Mouse (Mus musculus) limb, embryonic 15.5 days (tissue): ENCODE measurements at regions not wholly inside any gene's neighbourhood (a gene's known extent, or its start where the extent isn't known, plus 50 kb on each side); places are given as distances from the start of the nearest gene placed in this dataset.

Experiments
- ATAC-seq: fragments of 200-750 bp; cut with Nextera tagmentation; 2 replicates; pipeline ENCODE4 v1.8.0; 2017; ENCODE audit warnings: low read depth, moderate TSS enrichment; ENCODE audit not compliant: insufficient number of reproducible peaks, low FRiP score, low TSS enrichment
- H3K27ac ChIP-seq: fragments of 300-500 bp; sonication (generic); 2 replicates; pipeline ENCODE4 v1.5.1; 2015; ENCODE audit warnings: moderate library complexity, mild to moderate bottlenecking, inconsistent platforms
- H3K27me3 ChIP-seq: fragments of 300-500 bp; sonication (generic); 2 replicates; pipeline ENCODE4 v1.6.1; 2015; ENCODE audit warnings: inconsistent platforms
- H3K36me3 ChIP-seq: fragments of 300-500 bp; sonication (generic); 2 replicates; pipeline ENCODE4 v1.6.1; 2015; ENCODE audit warnings: inconsistent platforms
- H3K4me1 ChIP-seq: fragments of 300-500 bp; sonication (generic); 2 replicates; pipeline ENCODE4 v1.6.1; 2015; ENCODE audit warnings: inconsistent platforms
- H3K4me2 ChIP-seq: fragments of 300-500 bp; sonication (generic); 2 replicates; pipeline ENCODE4 v1.6.1; 2015; ENCODE audit warnings: mild to moderate bottlenecking, inconsistent platforms
- H3K4me3 ChIP-seq: fragments of 300-500 bp; sonication (generic); 2 replicates; pipeline ENCODE4 v1.5.1; 2015; ENCODE audit warnings: mild to moderate bottlenecking, inconsistent platforms
- H3K9ac ChIP-seq: fragments of 300-500 bp; sonication (generic); 2 replicates; pipeline ENCODE4 v1.6.1; 2015; ENCODE audit warnings: inconsistent platforms
- H3K9me3 ChIP-seq: fragments of 300-500 bp; sonication (generic); 2 replicates; pipeline ENCODE4 v1.6.1; 2016; ENCODE audit warnings: inconsistent platforms
- WGBS: fragments of 180-500 bp; shearing (Covaris S2); methylation state at CpG from one replicate; pipeline ENCODE4 v1.1.7; 2015; 5-methylcytosine and 5-hydroxymethylcytosine counted together

- H3K4me3 ChIP-seq, result no peak overlapping the region
- no peak for ATAC-seq
- H3K9ac ChIP-seq, result no peak overlapping the region
- H3K9me3 ChIP-seq, result no peaks in the 10 kb centered on the region
- no peak overlapping the region for H3K4me2 ChIP-seq
- no peaks in the 10 kb centered on the region for H3K36me3 ChIP-seq
- H3K27me3 ChIP-seq, result no peaks in the 10 kb centered on the region
- 0 out of 2 replicates have a peak, but pooled peaks cover 5% of the 10 kb centered on the region for H3K4me1 ChIP-seq
- H3K27ac ChIP-seq, result no peak overlapping the region
- WGBS, result 31% methylated on average over 6 of the region's 6 CpGs
These were observed 232.7 kb upstream of the Elac2 start for GRCm38 (mm10) chr11:64746146-64746545.

DNA sequence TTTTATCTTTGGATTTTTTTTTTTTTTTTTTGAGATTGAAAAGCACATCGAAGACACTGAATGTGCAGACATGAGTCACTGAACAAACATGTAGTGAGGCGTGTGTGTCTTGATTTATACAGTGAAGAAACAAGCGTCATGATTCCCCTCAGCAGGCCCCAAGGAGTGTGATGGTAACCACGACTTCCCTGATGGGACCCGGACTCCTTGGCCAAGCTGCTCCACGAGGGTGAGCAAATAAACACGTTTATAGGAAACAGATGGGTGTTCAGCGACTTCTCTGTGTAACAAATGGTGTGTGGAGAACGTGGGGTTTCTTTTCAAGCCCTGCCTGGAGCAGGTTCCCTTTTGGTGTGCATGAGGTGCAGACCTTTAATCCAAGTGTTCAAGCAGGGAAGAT, 228.9 kb upstream of the Elac2 start:
- H3K9ac ChIP-seq, result no peak overlapping the region
- no peaks in the 10 kb centered on the region for H3K36me3 ChIP-seq
- WGBS, result 23% methylated on average over 9 of the region's 9 CpGs
- 0 out of 2 replicates have a peak, but pooled peaks cover 5% of the 10 kb centered on the region for H3K4me1 ChIP-seq
- no peaks in the 10 kb centered on the region for H3K9me3 ChIP-seq
- H3K27ac ChIP-seq, result no peak overlapping the region
- no peak for ATAC-seq
- no peak overlapping the region for H3K4me3 ChIP-seq
- no peaks in the 10 kb centered on the region for H3K27me3 ChIP-seq
- no peak overlapping the region for H3K4me2 ChIP-seq

DNA sequence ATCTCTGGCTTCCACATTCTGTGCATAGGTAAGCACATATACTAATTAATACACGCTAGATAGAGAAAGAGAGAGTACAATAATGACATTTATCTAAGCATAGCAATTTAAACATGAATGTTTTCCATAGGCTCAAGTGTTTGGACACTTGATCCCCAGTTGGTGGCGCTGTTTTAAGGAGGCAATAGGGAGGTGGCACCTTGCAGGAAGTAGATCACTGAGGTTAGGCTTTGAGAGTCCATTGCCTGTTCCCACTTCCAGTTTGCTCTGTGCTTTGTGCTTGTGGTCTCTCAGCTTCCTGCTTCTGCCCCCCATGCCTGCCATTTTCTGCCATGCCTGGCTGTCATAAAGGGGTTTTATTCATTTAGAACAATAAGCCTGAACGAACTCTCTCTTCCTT, 226.5 kb upstream of the Elac2 start:
- no peak overlapping the region for H3K4me3 ChIP-seq
- no peak overlapping the region for H3K9ac ChIP-seq
- no peaks in the 10 kb centered on the region for H3K27me3 ChIP-seq
- H3K9me3 ChIP-seq, result no peaks in the 10 kb centered on the region
- no peak overlapping the region for H3K4me2 ChIP-seq
- WGBS, result 67% methylated on average over 3 of the region's 3 CpGs
- no peaks in the 10 kb centered on the region for H3K36me3 ChIP-seq
- ATAC-seq, result no peak
- no peak overlapping the region for H3K27ac ChIP-seq
- H3K4me1 ChIP-seq, result 0 out of 2 replicates have a peak, but pooled peaks cover 5% of the 10 kb centered on the region

GRCm38 (mm10) chr11:64752816-64753215, 226.0 kb upstream of the Elac2 start:
- Histone ChIP-seq H3K9ac (no peak overlapping the region), H3K4me2 (no peak overlapping the region), H3K4me3 (no peak overlapping the region), H3K27me3 (no peaks in the 10 kb centered on the region), H3K9me3 (no peaks in the 10 kb centered on the region), H3K27ac (no peak overlapping the region), H3K4me1 (0 out of 2 replicates have a peak, but pooled peaks cover 5% of the 10 kb centered on the region), H3K36me3 (no peaks in the 10 kb centered on the region)
- 60% methylated on average over 7 of the region's 7 CpGs for WGBS
- no peak for ATAC-seq

DNA sequence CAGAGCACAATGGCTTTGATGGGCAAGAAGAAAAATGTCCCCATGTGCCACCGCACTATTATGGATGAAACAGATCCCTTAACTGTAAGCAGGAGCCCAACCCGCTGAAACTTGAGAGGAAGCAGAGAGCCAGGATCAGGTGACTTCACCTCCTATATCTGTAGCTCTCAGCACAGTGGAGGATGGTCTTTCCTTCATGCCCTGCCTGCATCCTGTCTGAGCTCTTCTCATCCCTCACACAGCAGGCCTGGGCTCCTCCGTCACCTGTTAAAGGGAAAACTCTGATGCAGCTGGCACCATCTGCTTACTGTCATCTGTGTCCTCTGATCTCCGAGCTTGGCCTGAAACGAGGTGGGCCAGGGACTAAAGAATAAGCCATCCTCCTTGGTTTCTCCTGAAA, 224.8 kb upstream of the Elac2 start:
- no peak for ATAC-seq
- H3K9ac ChIP-seq, result no peak overlapping the region
- no peaks in the 10 kb centered on the region for H3K9me3 ChIP-seq
- 0 out of 2 replicates have a peak, but pooled peaks cover 5% of the 10 kb centered on the region for H3K4me1 ChIP-seq
- no peaks in the 10 kb centered on the region for H3K36me3 ChIP-seq
- no peaks in the 10 kb centered on the region for H3K27me3 ChIP-seq
- no peak overlapping the region for H3K4me3 ChIP-seq
- 50% methylated on average over 5 of the region's 5 CpGs for WGBS
- no peak overlapping the region for H3K27ac ChIP-seq
- H3K4me2 ChIP-seq, result no peak overlapping the region

DNA sequence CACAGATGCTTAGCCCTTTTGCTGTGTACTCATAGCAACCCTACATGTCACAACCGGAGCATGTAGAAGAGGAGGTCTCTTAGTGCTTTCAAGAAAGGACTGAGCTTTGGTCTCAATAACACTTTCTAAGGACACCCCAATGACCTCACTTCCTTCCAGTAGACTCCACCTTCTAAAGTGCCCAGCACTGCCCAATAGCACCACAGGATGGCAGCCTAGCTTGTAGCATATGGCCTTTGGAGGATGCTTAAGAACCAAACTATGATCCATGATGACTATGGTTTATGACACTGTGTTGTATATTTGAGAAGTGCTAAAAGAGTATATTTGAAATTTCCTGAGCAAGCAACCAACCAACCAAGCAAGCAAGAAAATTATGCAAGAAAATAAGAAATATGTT, 223.3 kb upstream of the Elac2 start:
- H3K4me1 ChIP-seq, result 0 out of 2 replicates have a peak, but pooled peaks cover 2% of the 10 kb centered on the region
- H3K9ac ChIP-seq, result no peak overlapping the region
- no peak overlapping the region for H3K27ac ChIP-seq
- WGBS, result 94% methylated on average over 1 of the region's 1 CpGs
- no peaks in the 10 kb centered on the region for H3K27me3 ChIP-seq
- ATAC-seq, result no peak
- no peak overlapping the region for H3K4me3 ChIP-seq
- no peaks in the 10 kb centered on the region for H3K36me3 ChIP-seq
- no peaks in the 10 kb centered on the region for H3K9me3 ChIP-seq
- no peak overlapping the region for H3K4me2 ChIP-seq

- ATAC-seq, result no peak
- Histone ChIP-seq H3K4me1 (no peaks in the 10 kb centered on the region), H3K27me3 (no peaks in the 10 kb centered on the region), H3K9ac (no peak overlapping the region), H3K4me3 (no peak overlapping the region), H3K4me2 (no peak overlapping the region), H3K36me3 (no peaks in the 10 kb centered on the region), H3K27ac (no peak overlapping the region), H3K9me3 (no peaks in the 10 kb centered on the region)
- 92% methylated on average over 3 of the region's 3 CpGs for WGBS
These were observed 218.2 kb upstream of the Elac2 start for GRCm38 (mm10) chr11:64760626-64761025.

- Histone ChIP-seq H3K27ac (no peak overlapping the region), H3K4me1 (no peaks in the 10 kb centered on the region), H3K4me2 (no peak overlapping the region), H3K27me3 (no peaks in the 10 kb centered on the region), H3K4me3 (no peak overlapping the region), H3K36me3 (no peaks in the 10 kb centered on the region), H3K9me3 (no peaks in the 10 kb centered on the region), H3K9ac (no peak overlapping the region)
- no peak for ATAC-seq
- 62% methylated on average over 3 of the region's 3 CpGs for WGBS
These were observed 216.1 kb upstream of the Elac2 start for GRCm38 (mm10) chr11:64762755-64763154.

GRCm38 (mm10) chr11:64764056-64764455, 214.8 kb upstream of the Elac2 start:
- Histone ChIP-seq H3K27ac (no peak overlapping the region), H3K9ac (no peak overlapping the region), H3K27me3 (no peaks in the 10 kb centered on the region), H3K4me2 (no peak overlapping the region), H3K9me3 (no peaks in the 10 kb centered on the region), H3K4me1 (no peaks in the 10 kb centered on the region), H3K36me3 (no peaks in the 10 kb centered on the region), H3K4me3 (no peak overlapping the region)
- 41% methylated on average over 6 of the region's 6 CpGs for WGBS
- no peak for ATAC-seq

DNA sequence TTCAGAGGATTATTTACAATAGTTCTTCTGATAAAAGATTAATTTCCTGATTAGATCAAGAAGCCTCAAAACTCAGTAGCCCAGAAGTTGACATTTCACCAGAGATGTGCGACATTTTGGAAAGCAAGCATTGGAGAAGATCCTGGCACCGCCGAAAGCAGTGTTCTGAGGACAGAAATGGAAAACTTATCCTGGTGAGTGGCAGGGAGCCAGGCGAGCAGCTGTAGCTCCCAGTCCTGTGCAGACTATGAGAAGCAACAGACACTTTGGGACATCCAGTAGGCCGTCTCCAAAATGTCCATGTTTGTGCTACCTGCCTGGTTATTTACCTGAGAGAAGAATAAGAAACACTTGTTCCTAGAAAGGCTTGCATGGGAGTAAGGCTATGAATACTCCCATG, 202.1 kb upstream of the Elac2 start:
- WGBS, result 83% methylated on average over 5 of the region's 5 CpGs
- Histone ChIP-seq H3K36me3 (no peaks in the 10 kb centered on the region), H3K4me1 (no peaks in the 10 kb centered on the region), H3K9ac (no peak overlapping the region), H3K27me3 (no peaks in the 10 kb centered on the region), H3K4me3 (no peak overlapping the region), H3K4me2 (no peak overlapping the region), H3K27ac (no peak overlapping the region), H3K9me3 (no peaks in the 10 kb centered on the region)
- ATAC-seq, result no peak

GRCm38 (mm10) chr11:64800246-64801121, 178.4 kb upstream of the Elac2 start:
- Histone ChIP-seq H3K27me3 (peaks cover 9% of the 10 kb centered on the region; the same call in 1 of the 2 replicates), H3K9me3 (no peaks in the 10 kb centered on the region), H3K27ac (no peak overlapping the region), H3K4me1 (peaks cover 12% of the 10 kb centered on the region), H3K4me3 (peak overlapping the region; percentile 13), H3K36me3 (no peaks in the 10 kb centered on the region), H3K9ac (no peak overlapping the region), H3K4me2 (peak overlapping the region; percentile 34)
- no peak for ATAC-seq
- WGBS, result 13% methylated on average over 21 of the region's 21 CpGs

DNA sequence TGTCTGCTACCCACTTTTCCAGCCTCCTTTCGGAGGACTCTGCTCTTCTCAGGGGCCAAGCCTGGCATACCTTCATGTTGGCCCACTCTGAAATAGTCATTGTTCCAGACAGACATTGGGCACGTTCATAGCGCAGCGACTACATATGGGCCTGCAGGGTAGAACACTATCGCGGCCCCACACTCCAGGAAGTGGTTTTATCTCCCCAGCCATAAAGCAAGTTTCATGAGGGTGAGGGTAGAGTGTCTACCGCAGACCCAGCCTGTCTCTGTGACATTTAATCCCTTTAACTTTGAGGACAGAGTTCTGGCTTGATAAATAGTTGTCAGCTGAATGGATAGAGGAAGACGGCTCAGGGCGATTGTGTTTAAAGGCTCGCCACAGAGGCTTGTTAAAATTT, 177.5 kb upstream of the Elac2 start:
- ATAC-seq, result no peak
- 11% methylated on average over 10 of the region's 10 CpGs for WGBS
- Histone ChIP-seq H3K9ac (no peak overlapping the region), H3K27me3 (peaks cover 9% of the 10 kb centered on the region; the same call in 1 of the 2 replicates), H3K27ac (no peak overlapping the region), H3K4me1 (peaks cover 12% of the 10 kb centered on the region), H3K36me3 (no peaks in the 10 kb centered on the region), H3K4me2 (peak overlapping the region; percentile 34), H3K4me3 (no peak overlapping the region), H3K9me3 (no peaks in the 10 kb centered on the region)
